Mouse (Mus musculus): Measurements from ENCODE around the gene Gm37419. TPM values are rescaled to one million over a fixed set of nuclear protein-coding genes. Genes with fewer than 3 reads are reported as not detected.

Gm37419 gene
- polyA plus RNA-seq, 1 experiment from 2014 or later: not detected

- Histone ChIP-seq H3K9ac (ENCODE audit: low read length) (no peak overlapping the region), H3K4me2 (ENCODE audit: low read depth, low read length) (no peak overlapping the region), H3K4me1 (ENCODE audit: control insufficient read depth, insufficient read depth, low read length) (no peaks in the 10 kb centered on the region), H3K27me3 (ENCODE audit: control insufficient read depth, insufficient read depth, low read length) (no peaks in the 10 kb centered on the region), H3K36me3 (ENCODE audit: control insufficient read depth, insufficient read depth, low read length) (peaks cover 6% of the 10 kb centered on the region), H3K4me3 (replicated peaks; ENCODE audit: low read length) (no peak overlapping the region), H3K27ac (ENCODE audit: low read length) (no peak overlapping the region), H3K9me3 (replicated peaks; ENCODE audit: control insufficient read depth, low read length) (no peaks in the 10 kb centered on the region)
- whole genome bisulfite sequencing: 77% methylated on average over 22 of the region's 22 CpGs
- no peak for ATAC-seq (ENCODE audit: insufficient read depth, low FRiP score)
Measured at GRCm38 (mm10) chr16:23963896-23964668, 24.2 kb upstream of the Gm37419 start.

- 79% methylated on average over 14 of the region's 14 CpGs for WGBS
- Histone ChIP-seq H3K9me3 (replicated peaks; ENCODE audit: control insufficient read depth, low read length) (no peaks in the 10 kb centered on the region), H3K36me3 (ENCODE audit: control insufficient read depth, insufficient read depth, low read length) (peaks cover 6% of the 10 kb centered on the region), H3K4me2 (ENCODE audit: low read depth, low read length) (no peak overlapping the region), H3K4me1 (ENCODE audit: control insufficient read depth, insufficient read depth, low read length) (no peaks in the 10 kb centered on the region), H3K27me3 (ENCODE audit: control insufficient read depth, insufficient read depth, low read length) (no peaks in the 10 kb centered on the region), H3K4me3 (replicated peaks; ENCODE audit: low read length) (no peak overlapping the region), H3K9ac (ENCODE audit: low read length) (no peak overlapping the region), H3K27ac (ENCODE audit: low read length) (no peak overlapping the region)
- no peak for ATAC-seq (ENCODE audit: insufficient read depth, low FRiP score)
Measured at GRCm38 (mm10) chr16:23964706-23965367, 23.4 kb upstream of the Gm37419 start.

- Histone ChIP-seq H3K27ac (ENCODE audit: low read length) (no peak overlapping the region), H3K9ac (ENCODE audit: low read length) (no peak overlapping the region), H3K4me2 (ENCODE audit: low read depth, low read length) (no peak overlapping the region), H3K4me3 (replicated peaks; ENCODE audit: low read length) (no peak overlapping the region), H3K9me3 (replicated peaks; ENCODE audit: control insufficient read depth, low read length) (no peaks in the 10 kb centered on the region), H3K27me3 (ENCODE audit: control insufficient read depth, insufficient read depth, low read length) (no peaks in the 10 kb centered on the region), H3K36me3 (ENCODE audit: control insufficient read depth, insufficient read depth, low read length) (peaks cover 6% of the 10 kb centered on the region), H3K4me1 (ENCODE audit: control insufficient read depth, insufficient read depth, low read length) (no peaks in the 10 kb centered on the region)
- no peak for ATAC-seq (ENCODE audit: insufficient read depth, low FRiP score)
- 89% methylated on average over 14 of the region's 14 CpGs for WGBS
Measured at GRCm38 (mm10) chr16:23966066-23966465, 22.2 kb upstream of the Gm37419 start.

- H3K9me3 ChIP-seq (replicated peaks; ENCODE audit: control insufficient read depth, low read length): no peaks in the 10 kb centered on the region
- H3K9ac ChIP-seq (ENCODE audit: low read length): no peak overlapping the region
- H3K27me3 ChIP-seq (ENCODE audit: control insufficient read depth, insufficient read depth, low read length): no peaks in the 10 kb centered on the region
- WGBS: 81% methylated on average over 7 of the region's 7 CpGs
- no peak for ATAC-seq (ENCODE audit: insufficient read depth, low FRiP score)
- H3K4me1 ChIP-seq (ENCODE audit: control insufficient read depth, insufficient read depth, low read length): no peaks in the 10 kb centered on the region
- H3K4me3 ChIP-seq (replicated peaks; ENCODE audit: low read length): no peak overlapping the region
- H3K4me2 ChIP-seq (ENCODE audit: low read depth, low read length): no peak overlapping the region
- H3K36me3 ChIP-seq (ENCODE audit: control insufficient read depth, insufficient read depth, low read length): peaks cover 6% of the 10 kb centered on the region
- no peak overlapping the region for H3K27ac ChIP-seq (ENCODE audit: low read length)
Measured at GRCm38 (mm10) chr16:23967301-23967700, 21.0 kb upstream of the Gm37419 start.

- ATAC-seq (ENCODE audit: insufficient read depth, low FRiP score): no peak
- no peak overlapping the region for H3K4me2 ChIP-seq (ENCODE audit: low read depth, low read length)
- WGBS: 87% methylated on average over 4 of the region's 4 CpGs
- H3K9me3 ChIP-seq (replicated peaks; ENCODE audit: control insufficient read depth, low read length): no peaks in the 10 kb centered on the region
- H3K27me3 ChIP-seq (ENCODE audit: control insufficient read depth, insufficient read depth, low read length): no peaks in the 10 kb centered on the region
- no peaks in the 10 kb centered on the region for H3K4me1 ChIP-seq (ENCODE audit: control insufficient read depth, insufficient read depth, low read length)
- H3K9ac ChIP-seq (ENCODE audit: low read length): no peak overlapping the region
- no peak overlapping the region for H3K27ac ChIP-seq (ENCODE audit: low read length)
- no peak overlapping the region for H3K4me3 ChIP-seq (replicated peaks; ENCODE audit: low read length)
- H3K36me3 ChIP-seq (ENCODE audit: control insufficient read depth, insufficient read depth, low read length): peaks cover 6% of the 10 kb centered on the region
Measured at GRCm38 (mm10) chr16:23968888-23969287, 19.4 kb upstream of the Gm37419 start.

- Histone ChIP-seq H3K4me3 (replicated peaks; ENCODE audit: low read length) (no peak overlapping the region), H3K9me3 (replicated peaks; ENCODE audit: control insufficient read depth, low read length) (no peaks in the 10 kb centered on the region), H3K9ac (ENCODE audit: low read length) (no peak overlapping the region), H3K4me2 (ENCODE audit: low read depth, low read length) (no peak overlapping the region), H3K27me3 (ENCODE audit: control insufficient read depth, insufficient read depth, low read length) (no peaks in the 10 kb centered on the region), H3K27ac (ENCODE audit: low read length) (no peak overlapping the region), H3K4me1 (ENCODE audit: control insufficient read depth, insufficient read depth, low read length) (no peaks in the 10 kb centered on the region), H3K36me3 (ENCODE audit: control insufficient read depth, insufficient read depth, low read length) (peaks cover 6% of the 10 kb centered on the region)
- WGBS: 66% methylated on average over 14 of the region's 14 CpGs
- ATAC-seq (ENCODE audit: insufficient read depth, low FRiP score): no peak
Measured at GRCm38 (mm10) chr16:23969919-23970318, 18.4 kb upstream of the Gm37419 start.

GRCm38 (mm10) chr16:23972126-23972740 is 16.0 kb upstream of the Gm37419 start:
- no peak overlapping the region for H3K9ac ChIP-seq (ENCODE audit: low read length)
- no peak overlapping the region for H3K4me2 ChIP-seq (ENCODE audit: low read depth, low read length)
- H3K27me3 ChIP-seq (ENCODE audit: control insufficient read depth, insufficient read depth, low read length): no peaks in the 10 kb centered on the region
- no peaks in the 10 kb centered on the region for H3K9me3 ChIP-seq (replicated peaks; ENCODE audit: control insufficient read depth, low read length)
- no peak overlapping the region for H3K4me3 ChIP-seq (replicated peaks; ENCODE audit: low read length)
- peak; percentile 57; the same call in 1 of the 2 replicates for ATAC-seq (ENCODE audit: insufficient read depth, low FRiP score)
- 72% methylated on average over 20 of the region's 20 CpGs for WGBS
- H3K4me1 ChIP-seq (ENCODE audit: control insufficient read depth, insufficient read depth, low read length): no peaks in the 10 kb centered on the region
- H3K27ac ChIP-seq (ENCODE audit: low read length): no peak overlapping the region
- H3K36me3 ChIP-seq (ENCODE audit: control insufficient read depth, insufficient read depth, low read length): peaks cover 6% of the 10 kb centered on the region

- H3K9ac ChIP-seq (ENCODE audit: low read length): no peak overlapping the region
- H3K36me3 ChIP-seq (ENCODE audit: control insufficient read depth, insufficient read depth, low read length): peaks cover 3% of the 10 kb centered on the region
- H3K4me1 ChIP-seq (ENCODE audit: control insufficient read depth, insufficient read depth, low read length): no peaks in the 10 kb centered on the region
- no peak overlapping the region for H3K27ac ChIP-seq (ENCODE audit: low read length)
- H3K27me3 ChIP-seq (ENCODE audit: control insufficient read depth, insufficient read depth, low read length): no peaks in the 10 kb centered on the region
- no peak for ATAC-seq (ENCODE audit: insufficient read depth, low FRiP score)
- H3K9me3 ChIP-seq (replicated peaks; ENCODE audit: control insufficient read depth, low read length): no peaks in the 10 kb centered on the region
- H3K4me2 ChIP-seq (ENCODE audit: low read depth, low read length): no peak overlapping the region
- no peak overlapping the region for H3K4me3 ChIP-seq (replicated peaks; ENCODE audit: low read length)
- WGBS: 81% methylated on average over 11 of the region's 11 CpGs
Measured at GRCm38 (mm10) chr16:23972901-23973300, 15.4 kb upstream of the Gm37419 start.
